Comparison of ENCODE assay signal across 23 mouse cellular contexts in the genomic region with DNA sequence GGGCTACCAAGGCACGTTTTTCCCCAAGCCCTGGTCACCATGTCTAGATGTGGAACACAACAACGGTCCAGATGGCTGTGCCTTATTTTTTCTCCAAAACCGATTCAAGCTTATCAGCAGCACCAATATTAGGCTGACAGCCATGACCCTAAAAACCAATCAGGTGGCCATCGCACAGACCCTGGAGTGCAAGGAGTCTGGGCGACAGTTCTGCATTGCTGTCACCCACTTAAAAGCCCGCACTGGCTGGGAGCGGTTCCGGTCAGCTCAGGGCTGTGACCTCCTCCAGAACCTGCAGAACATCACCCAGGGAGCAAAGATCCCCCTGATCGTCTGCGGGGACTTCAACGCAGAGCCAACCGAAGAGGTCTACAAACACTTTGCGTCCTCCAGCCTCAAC.
"Had no signal": no experiment of that assay in that cellular context is flagged by ENCODE, and none has a peak within 500 bp of the region (broad histone marks: within the 10 kb centered on the region; RNA-seq: fewer than 3 reads in every experiment).

No protein-coding gene starts in this region.

- H3K9me3 ChIP-seq: limb, embryonic 10.5 days; limb, embryonic 13.5 days; liver, embryonic 12.5 days; liver, embryonic 15.5 days; lung, embryonic 15.5 days; megakaryocyte, embryonic 14.5 days; midbrain, embryonic 10.5 days; midbrain, embryonic 13.5 days; neural tube, embryonic 13.5 days had no signal

- H3K4me2 ChIP-seq: limb, embryonic 13.5 days; liver, embryonic 12.5 days; liver, embryonic 15.5 days; lung, embryonic 15.5 days; midbrain, embryonic 13.5 days; neural tube, embryonic 13.5 days had no signal

- ATAC-seq: liver, embryonic 12.5 days; midbrain, embryonic 16.5 days had no signal

- H3K27me3 ChIP-seq: limb, embryonic 13.5 days; liver, embryonic 12.5 days; liver, embryonic 15.5 days; lung, embryonic 15.5 days; megakaryocyte, embryonic 14.5 days; midbrain, embryonic 13.5 days; neural tube, embryonic 13.5 days had no signal

- H3K4me1 ChIP-seq: liver, embryonic 12.5 days; liver, embryonic 15.5 days; midbrain, embryonic 10.5 days; midbrain, embryonic 13.5 days; neural tube, embryonic 13.5 days had no signal

- H3K9ac ChIP-seq: limb, embryonic 13.5 days; liver, embryonic 12.5 days; liver, embryonic 15.5 days; lung, embryonic 15.5 days; midbrain, embryonic 13.5 days; neural tube, embryonic 13.5 days had no signal

- H3K4me3 ChIP-seq: limb, embryonic 10.5 days; limb, embryonic 13.5 days; liver, embryonic 12.5 days; liver, embryonic 15.5 days; lung, embryonic 15.5 days; megakaryocyte, embryonic 14.5 days; midbrain, embryonic 10.5 days; midbrain, embryonic 13.5 days; myocyte; neural tube, embryonic 13.5 days had no signal

- H3K27ac ChIP-seq: limb, embryonic 10.5 days; limb, embryonic 13.5 days; liver, embryonic 12.5 days; liver, embryonic 15.5 days; lung, embryonic 15.5 days; midbrain, embryonic 10.5 days; midbrain, embryonic 13.5 days; neural tube, embryonic 13.5 days had no signal

- DNase-seq: kidney, adult 9 months; kidney, postnatal 14 days; kidney, postnatal 4 days; liver; lung, adult 18-20 months; lung, postnatal 10 days; lung, postnatal 36 days; right cerebral cortex, adult 18-20 months; right cerebral cortex, postnatal 14 days; right cerebral cortex, postnatal 4 days; thymus, adult 18-20 months; thymus, postnatal 36 days had no signal
